Mouse (Mus musculus) olfactory bulb, adult 2 months (tissue): ENCODE data around the gene Ctsw.

ENCODE experiments used
- CTCF ChIP-seq: fragments of 200-500 bp; IDR thresholded peaks from 2 replicates; pipeline ENCODE4 v1.5.1; 2012; ENCODE audit warnings: low read depth, mild to moderate bottlenecking, low read length, moderate library complexity; ENCODE audit not compliant: insufficient read depth
- POLR2A ChIP-seq: fragments of 200-500 bp; IDR thresholded peaks from 2 replicates; pipeline ENCODE4 v1.6.1; 2012; ENCODE audit warnings: mild to moderate bottlenecking, low read depth, low read length, moderate library complexity; ENCODE audit not compliant: insufficient read depth

GRCm38 (mm10) chr19:5495353-5496051, 27.2 kb upstream of the Ctsw start:
- no peak for TF ChIP-seq POLR2A
- TF ChIP-seq CTCF, result no peak
